Mouse (Mus musculus): ENCODE measurements around the gene Tex29. TPM values are rescaled to one million over a fixed set of nuclear protein-coding genes. Genes with fewer than 3 reads are reported as not detected.
A peak's percentile ranks its signal among the peaks of the same experiment; 100 is the strongest.

The Tex29 gene
- polyA plus RNA-seq, 1 experiment from 2014 or later, result 1.2 TPM

DNA sequence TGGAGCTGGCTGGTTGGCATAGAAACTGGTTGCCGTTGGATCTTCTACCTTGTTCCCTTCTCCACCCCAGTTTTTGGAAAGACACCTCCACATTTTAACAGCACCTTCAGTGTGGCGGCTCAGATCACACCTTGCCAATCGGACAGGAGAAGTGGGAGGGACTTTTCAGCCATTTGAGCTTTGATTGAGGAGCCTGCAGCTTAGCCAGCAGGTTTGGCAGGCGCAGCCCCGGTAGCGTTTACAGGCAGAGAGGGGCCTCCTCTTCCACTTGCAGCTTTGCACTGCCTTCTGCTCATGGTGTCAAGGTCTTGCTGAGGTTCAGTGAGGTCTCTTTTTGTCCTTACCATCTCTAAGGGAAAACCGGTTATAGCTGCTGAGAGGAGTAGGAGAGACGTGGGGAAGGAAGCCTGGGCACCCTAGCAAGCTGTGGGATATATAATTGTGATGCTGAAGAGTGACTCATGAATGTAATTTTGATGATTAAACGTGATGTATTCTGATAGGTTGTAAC, 17.7 kb upstream of the Tex29 start:
- 81% methylated on average over 9 of the region's 9 CpGs for WGBS
- no peak overlapping the region for H3K27ac ChIP-seq (ENCODE audit: low read depth, low read length)
- H3K4me1 ChIP-seq (ENCODE audit: control insufficient read depth, insufficient read depth, low read length), result no peaks in the 10 kb centered on the region
- H3K9me3 ChIP-seq (ENCODE audit: control insufficient read depth, low read length), result no peaks in the 10 kb centered on the region
- H3K4me3 ChIP-seq (ENCODE audit: low read depth, low read length), result no peak overlapping the region
- H3K27me3 ChIP-seq (ENCODE audit: control insufficient read depth, insufficient read depth, low read length), result no peaks in the 10 kb centered on the region
- peaks cover 68% of the 10 kb centered on the region for H3K36me3 ChIP-seq (ENCODE audit: control insufficient read depth, insufficient read depth, low read length)
- no peak overlapping the region for H3K4me2 ChIP-seq (ENCODE audit: low read depth, low read length)
- ATAC-seq (ENCODE audit: low read depth), result no peak
- no peak overlapping the region for H3K9ac ChIP-seq (replicated peaks; ENCODE audit: low read depth, low read length)

DNA sequence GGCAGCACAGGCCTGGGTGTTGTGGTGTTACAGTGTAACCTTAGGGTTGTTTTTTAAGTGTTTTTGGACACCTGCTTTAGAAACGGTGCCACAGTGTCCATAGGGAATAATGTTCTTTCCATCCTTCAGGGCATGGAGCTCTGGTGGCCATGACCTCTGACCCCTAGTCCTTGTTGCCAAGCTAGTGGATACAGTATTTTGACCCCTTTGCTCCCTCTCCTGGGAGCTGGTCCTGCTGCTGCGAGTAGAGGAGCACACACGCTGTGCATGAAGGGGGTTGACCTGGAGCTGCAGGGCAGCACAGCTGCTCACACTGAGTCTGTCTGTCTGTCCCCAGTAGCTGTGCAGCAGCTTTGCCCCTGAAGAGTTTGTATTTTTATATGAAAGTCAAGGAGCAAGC, 14.5 kb upstream of the Tex29 start:
- WGBS, result 64% methylated on average over 3 of the region's 3 CpGs
- H3K4me2 ChIP-seq (ENCODE audit: low read depth, low read length), result no peak overlapping the region
- H3K36me3 ChIP-seq (ENCODE audit: control insufficient read depth, insufficient read depth, low read length), result peaks cover 37% of the 10 kb centered on the region
- H3K4me1 ChIP-seq (ENCODE audit: control insufficient read depth, insufficient read depth, low read length), result 0 out of 2 replicates have a peak, but pooled peaks cover 7% of the 10 kb centered on the region
- H3K9ac ChIP-seq (replicated peaks; ENCODE audit: low read depth, low read length), result no peak overlapping the region
- H3K9me3 ChIP-seq (ENCODE audit: control insufficient read depth, low read length), result no peaks in the 10 kb centered on the region
- H3K27ac ChIP-seq (ENCODE audit: low read depth, low read length), result no peak overlapping the region
- H3K27me3 ChIP-seq (ENCODE audit: control insufficient read depth, insufficient read depth, low read length), result no peaks in the 10 kb centered on the region
- no peak for ATAC-seq (ENCODE audit: low read depth)
- no peak overlapping the region for H3K4me3 ChIP-seq (ENCODE audit: low read depth, low read length)

DNA sequence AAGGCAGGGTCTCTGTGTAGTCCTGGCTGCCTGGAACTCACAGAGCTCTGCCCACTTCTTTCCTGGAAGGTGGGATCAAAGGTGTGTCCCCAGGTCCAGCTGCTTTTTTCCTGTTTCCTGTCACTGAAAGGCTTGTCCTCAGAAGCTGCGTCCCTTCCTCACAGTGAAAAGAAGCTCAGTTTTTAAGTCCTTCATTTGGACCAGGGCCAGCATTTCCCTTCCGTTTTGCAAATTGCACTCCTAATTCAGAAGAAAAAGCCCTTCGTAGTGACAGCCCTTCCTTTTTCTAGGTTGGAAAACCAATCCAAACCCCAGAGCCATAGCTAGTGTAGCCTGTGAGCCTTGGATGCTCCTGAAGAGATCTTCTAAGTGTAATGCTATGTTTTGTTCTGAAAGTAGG, 13.0 kb upstream of the Tex29 start:
- 66% methylated on average over 3 of the region's 3 CpGs for WGBS
- H3K36me3 ChIP-seq (ENCODE audit: control insufficient read depth, insufficient read depth, low read length), result peaks cover 41% of the 10 kb centered on the region
- no peak overlapping the region for H3K4me3 ChIP-seq (ENCODE audit: low read depth, low read length)
- no peaks in the 10 kb centered on the region for H3K27me3 ChIP-seq (ENCODE audit: control insufficient read depth, insufficient read depth, low read length)
- no peak for ATAC-seq (ENCODE audit: low read depth)
- H3K27ac ChIP-seq (ENCODE audit: low read depth, low read length), result no peak overlapping the region
- 0 out of 2 replicates have a peak, but pooled peaks cover 8% of the 10 kb centered on the region for H3K4me1 ChIP-seq (ENCODE audit: control insufficient read depth, insufficient read depth, low read length)
- H3K9ac ChIP-seq (replicated peaks; ENCODE audit: low read depth, low read length), result no peak overlapping the region
- H3K4me2 ChIP-seq (ENCODE audit: low read depth, low read length), result no peak overlapping the region
- no peaks in the 10 kb centered on the region for H3K9me3 ChIP-seq (ENCODE audit: control insufficient read depth, low read length)

DNA sequence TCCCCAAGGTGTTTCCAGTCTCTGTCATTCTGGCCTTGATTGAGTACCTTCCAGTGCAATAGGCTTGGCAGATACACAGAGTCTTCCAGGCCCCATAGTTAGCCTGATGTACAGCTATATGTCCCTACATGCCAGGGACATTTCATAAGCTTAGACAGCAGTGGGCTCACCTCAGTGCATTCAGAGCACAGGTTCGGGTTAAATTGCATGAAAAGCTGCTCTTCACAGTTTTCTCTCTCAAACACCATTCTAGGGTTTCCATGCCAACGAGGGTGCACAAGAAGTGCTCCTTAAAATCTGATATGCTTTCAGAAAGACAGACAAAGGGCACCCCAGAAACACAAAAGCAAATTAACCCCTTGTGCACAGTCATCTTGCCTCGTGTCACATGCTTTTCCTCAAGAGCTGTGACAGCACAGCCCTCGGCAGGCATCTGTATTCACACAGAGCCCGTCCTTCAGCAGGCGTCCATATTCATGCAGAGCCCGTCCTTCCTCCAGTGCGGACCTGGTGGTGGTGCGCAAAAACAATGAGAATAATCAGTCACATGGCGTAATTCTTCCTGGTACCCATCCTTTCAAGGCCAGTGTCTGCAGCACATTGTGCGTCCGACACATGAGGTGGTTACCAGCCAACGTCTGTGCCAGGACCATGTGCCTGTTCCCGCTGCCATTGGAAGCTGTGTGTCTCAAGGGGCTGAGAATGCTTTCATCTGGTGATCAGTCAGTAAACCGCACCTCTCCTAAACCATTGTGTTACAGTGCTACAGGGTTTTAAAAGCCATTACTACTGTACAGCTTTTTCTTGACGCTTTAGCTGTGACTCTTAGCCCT, 9.8 kb upstream of the Tex29 start:
- H3K27ac ChIP-seq (ENCODE audit: low read depth, low read length), result peak overlapping the region; percentile 45; the same call in 1 of the 2 replicates
- 0 out of 2 replicates have a peak, but pooled peaks cover 8% of the 10 kb centered on the region for H3K4me1 ChIP-seq (ENCODE audit: control insufficient read depth, insufficient read depth, low read length)
- no peaks in the 10 kb centered on the region for H3K27me3 ChIP-seq (ENCODE audit: control insufficient read depth, insufficient read depth, low read length)
- peaks cover 40% of the 10 kb centered on the region for H3K36me3 ChIP-seq (ENCODE audit: control insufficient read depth, insufficient read depth, low read length)
- no peak overlapping the region for H3K4me3 ChIP-seq (ENCODE audit: low read depth, low read length)
- 29% methylated on average over 16 of the region's 16 CpGs for WGBS
- H3K9ac ChIP-seq (replicated peaks; ENCODE audit: low read depth, low read length), result no peak overlapping the region
- no peaks in the 10 kb centered on the region for H3K9me3 ChIP-seq (ENCODE audit: control insufficient read depth, low read length)
- ATAC-seq (ENCODE audit: low read depth), result peak; percentile 44; the same call in 1 of the 2 replicates
- no peak overlapping the region for H3K4me2 ChIP-seq (ENCODE audit: low read depth, low read length)

DNA sequence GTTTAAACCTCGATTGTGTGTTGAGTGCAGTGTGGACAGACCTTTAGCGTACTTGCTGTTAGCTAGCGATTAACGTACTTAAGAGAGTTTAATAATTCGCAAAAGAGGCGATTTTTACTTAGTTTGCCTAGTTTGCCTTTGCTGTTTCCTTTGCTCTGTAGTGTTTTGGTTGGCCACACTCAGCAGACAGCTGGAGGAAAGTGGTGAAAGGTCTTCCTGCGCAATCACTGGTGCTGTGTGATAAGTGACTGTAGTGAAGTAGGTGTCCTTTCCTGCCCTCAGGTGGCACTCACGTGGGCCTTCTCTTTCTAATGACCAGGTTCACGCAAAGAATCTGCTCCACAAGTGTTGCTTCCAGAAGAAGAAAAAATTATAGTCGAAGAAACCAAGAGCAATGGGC, 9.1 kb upstream of the Tex29 start:
- H3K36me3 ChIP-seq (ENCODE audit: control insufficient read depth, insufficient read depth, low read length), result peaks cover 33% of the 10 kb centered on the region
- ATAC-seq (ENCODE audit: low read depth), result no peak
- WGBS, result 96% methylated on average over 10 of the region's 10 CpGs
- no peak overlapping the region for H3K4me3 ChIP-seq (ENCODE audit: low read depth, low read length)
- 0 out of 2 replicates have a peak, but pooled peaks cover 8% of the 10 kb centered on the region for H3K4me1 ChIP-seq (ENCODE audit: control insufficient read depth, insufficient read depth, low read length)
- H3K4me2 ChIP-seq (ENCODE audit: low read depth, low read length), result no peak overlapping the region
- no peaks in the 10 kb centered on the region for H3K27me3 ChIP-seq (ENCODE audit: control insufficient read depth, insufficient read depth, low read length)
- no peaks in the 10 kb centered on the region for H3K9me3 ChIP-seq (ENCODE audit: control insufficient read depth, low read length)
- no peak overlapping the region for H3K9ac ChIP-seq (replicated peaks; ENCODE audit: low read depth, low read length)
- no peak overlapping the region for H3K27ac ChIP-seq (ENCODE audit: low read depth, low read length)

DNA sequence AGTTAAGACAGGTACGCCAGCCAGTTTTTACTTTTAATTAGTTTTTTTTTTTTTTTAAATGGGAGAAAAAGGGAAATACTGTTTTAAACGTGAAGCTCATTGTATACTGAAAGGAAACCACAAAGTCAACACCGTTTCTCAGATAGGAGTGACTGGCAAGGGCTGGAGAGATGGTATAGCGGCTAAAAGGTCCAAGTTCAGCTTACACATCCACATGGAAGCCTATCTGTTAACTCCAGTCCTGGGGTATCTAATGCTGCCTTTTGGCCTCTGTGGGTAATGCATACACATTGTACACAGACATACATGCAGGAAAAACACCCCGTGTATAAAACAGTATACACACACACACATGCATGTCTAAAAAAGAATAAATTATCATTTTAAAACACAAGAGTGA, 8.3 kb upstream of the Tex29 start:
- Histone ChIP-seq H3K27ac (ENCODE audit: low read depth, low read length) (no peak overlapping the region), H3K4me3 (ENCODE audit: low read depth, low read length) (no peak overlapping the region), H3K4me1 (ENCODE audit: control insufficient read depth, insufficient read depth, low read length) (0 out of 2 replicates have a peak, but pooled peaks cover 8% of the 10 kb centered on the region), H3K27me3 (ENCODE audit: control insufficient read depth, insufficient read depth, low read length) (no peaks in the 10 kb centered on the region), H3K36me3 (ENCODE audit: control insufficient read depth, insufficient read depth, low read length) (peaks cover 29% of the 10 kb centered on the region), H3K9ac (replicated peaks; ENCODE audit: low read depth, low read length) (no peak overlapping the region), H3K9me3 (ENCODE audit: control insufficient read depth, low read length) (no peaks in the 10 kb centered on the region), H3K4me2 (ENCODE audit: low read depth, low read length) (no peak overlapping the region)
- ATAC-seq (ENCODE audit: low read depth), result no peak
- 92% methylated on average over 5 of the region's 5 CpGs for WGBS

DNA sequence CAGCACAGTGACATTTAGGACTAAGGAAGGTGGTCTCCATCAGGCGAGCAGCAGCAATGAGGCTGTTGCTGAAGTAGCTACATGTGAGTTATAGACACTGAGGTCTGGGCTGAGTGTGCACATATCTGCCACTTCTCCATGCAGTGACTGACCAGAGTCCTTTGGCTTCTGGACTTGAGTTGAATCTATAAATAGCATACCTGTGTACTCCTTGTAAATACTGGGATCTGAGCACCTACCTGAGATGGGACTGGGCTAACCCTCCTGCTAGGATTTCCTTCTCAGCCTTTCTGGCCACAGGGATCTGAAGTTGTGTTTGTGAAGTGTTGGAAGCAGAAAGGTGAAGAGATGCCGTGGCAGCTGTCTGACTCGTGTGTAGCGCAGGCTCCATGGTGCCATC, 7.1 kb upstream of the Tex29 start:
- no peak overlapping the region for H3K27ac ChIP-seq (ENCODE audit: low read depth, low read length)
- WGBS, result 90% methylated on average over 4 of the region's 4 CpGs
- no peak overlapping the region for H3K4me3 ChIP-seq (ENCODE audit: low read depth, low read length)
- no peak for ATAC-seq (ENCODE audit: low read depth)
- H3K4me1 ChIP-seq (ENCODE audit: control insufficient read depth, insufficient read depth, low read length), result 0 out of 2 replicates have a peak, but pooled peaks cover 8% of the 10 kb centered on the region
- H3K9ac ChIP-seq (replicated peaks; ENCODE audit: low read depth, low read length), result no peak overlapping the region
- H3K9me3 ChIP-seq (ENCODE audit: control insufficient read depth, low read length), result no peaks in the 10 kb centered on the region
- H3K27me3 ChIP-seq (ENCODE audit: control insufficient read depth, insufficient read depth, low read length), result no peaks in the 10 kb centered on the region
- H3K4me2 ChIP-seq (ENCODE audit: low read depth, low read length), result no peak overlapping the region
- peaks cover 29% of the 10 kb centered on the region for H3K36me3 ChIP-seq (ENCODE audit: control insufficient read depth, insufficient read depth, low read length)

DNA sequence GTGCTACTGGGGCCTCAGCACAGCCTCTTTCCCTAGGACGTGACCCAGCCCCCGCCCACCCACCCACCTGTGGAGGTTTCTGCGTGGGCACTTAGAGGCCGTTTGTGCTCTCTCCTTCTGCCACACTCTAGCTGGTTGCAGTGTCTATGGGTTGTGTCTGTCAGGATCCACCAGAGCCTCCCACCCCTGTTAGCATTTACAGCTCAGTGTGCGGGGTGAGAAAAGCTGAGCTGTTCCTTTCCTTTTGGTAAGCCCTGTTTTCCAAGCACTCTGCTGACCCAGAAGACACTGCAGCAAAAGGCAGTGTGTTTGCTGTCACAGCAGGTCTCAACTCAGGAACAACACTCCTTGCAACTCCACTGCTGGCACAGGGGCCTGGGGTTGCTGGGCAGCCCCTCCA, 6.1 kb upstream of the Tex29 start:
- Histone ChIP-seq H3K4me1 (ENCODE audit: control insufficient read depth, insufficient read depth, low read length) (0 out of 2 replicates have a peak, but pooled peaks cover 8% of the 10 kb centered on the region), H3K36me3 (ENCODE audit: control insufficient read depth, insufficient read depth, low read length) (peaks cover 29% of the 10 kb centered on the region)

DNA sequence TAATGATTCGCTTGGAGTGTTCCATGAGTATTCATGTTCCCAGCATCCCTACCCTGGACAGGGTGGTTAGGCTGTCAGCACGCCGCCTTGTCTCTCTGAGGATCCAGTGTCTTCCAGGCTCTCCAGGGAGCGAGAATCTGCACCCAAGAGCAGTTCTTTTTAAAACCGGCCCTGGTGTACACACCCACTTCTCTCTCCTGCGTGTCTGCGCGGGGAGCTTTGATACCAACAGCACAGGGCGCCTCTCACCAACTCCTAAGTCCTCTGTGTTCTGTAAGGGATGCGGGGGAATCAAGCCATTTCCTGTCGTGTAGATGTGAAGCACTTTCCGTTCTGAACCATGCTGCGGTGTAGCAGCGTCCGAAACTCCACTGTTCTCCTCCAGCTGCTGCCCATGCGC, 5.6 kb upstream of the Tex29 start:
- no peak overlapping the region for H3K27ac ChIP-seq (ENCODE audit: low read depth, low read length)
- WGBS, result 94% methylated on average over 16 of the region's 16 CpGs
- H3K4me2 ChIP-seq (ENCODE audit: low read depth, low read length), result no peak overlapping the region
- no peak overlapping the region for H3K9ac ChIP-seq (replicated peaks; ENCODE audit: low read depth, low read length)
- H3K9me3 ChIP-seq (ENCODE audit: control insufficient read depth, low read length), result no peaks in the 10 kb centered on the region
- no peak overlapping the region for H3K4me3 ChIP-seq (ENCODE audit: low read depth, low read length)
- peaks cover 29% of the 10 kb centered on the region for H3K36me3 ChIP-seq (ENCODE audit: control insufficient read depth, insufficient read depth, low read length)
- 0 out of 2 replicates have a peak, but pooled peaks cover 8% of the 10 kb centered on the region for H3K4me1 ChIP-seq (ENCODE audit: control insufficient read depth, insufficient read depth, low read length)
- ATAC-seq (ENCODE audit: low read depth), result no peak
- no peaks in the 10 kb centered on the region for H3K27me3 ChIP-seq (ENCODE audit: control insufficient read depth, insufficient read depth, low read length)

More for the DNA sequence above, 6.1 kb upstream of the Tex29 start:
- H3K4me3 ChIP-seq (ENCODE audit: low read depth, low read length), result no peak overlapping the region
- H3K9ac ChIP-seq (replicated peaks; ENCODE audit: low read depth, low read length), result no peak overlapping the region
- H3K4me2 ChIP-seq (ENCODE audit: low read depth, low read length), result no peak overlapping the region
- ATAC-seq (ENCODE audit: low read depth), result no peak
- WGBS, result 82% methylated on average over 5 of the region's 5 CpGs
- H3K27ac ChIP-seq (ENCODE audit: low read depth, low read length), result no peak overlapping the region
- H3K27me3 ChIP-seq (ENCODE audit: control insufficient read depth, insufficient read depth, low read length), result no peaks in the 10 kb centered on the region
- no peaks in the 10 kb centered on the region for H3K9me3 ChIP-seq (ENCODE audit: control insufficient read depth, low read length)
